Mouse (Mus musculus): ENCODE results near the gene Frem1. TPM values are rescaled to one million over a fixed set of nuclear protein-coding genes. Genes with fewer than 3 reads are reported as not detected.

The Frem1 gene
- polyA plus RNA-seq, 1 experiment from 2014 or later, result 5.5 TPM

- whole genome bisulfite sequencing, result 85% methylated on average over 2 of the region's 2 CpGs
- no peak for ATAC-seq (replicated peaks; ENCODE audit: low FRiP score)
- DNase-seq (ENCODE audit: low spot score), result no peak
Measured at GRCm38 (mm10) chr4:82880243-82880642, 171.9 kb downstream of the Frem1 start.

DNA sequence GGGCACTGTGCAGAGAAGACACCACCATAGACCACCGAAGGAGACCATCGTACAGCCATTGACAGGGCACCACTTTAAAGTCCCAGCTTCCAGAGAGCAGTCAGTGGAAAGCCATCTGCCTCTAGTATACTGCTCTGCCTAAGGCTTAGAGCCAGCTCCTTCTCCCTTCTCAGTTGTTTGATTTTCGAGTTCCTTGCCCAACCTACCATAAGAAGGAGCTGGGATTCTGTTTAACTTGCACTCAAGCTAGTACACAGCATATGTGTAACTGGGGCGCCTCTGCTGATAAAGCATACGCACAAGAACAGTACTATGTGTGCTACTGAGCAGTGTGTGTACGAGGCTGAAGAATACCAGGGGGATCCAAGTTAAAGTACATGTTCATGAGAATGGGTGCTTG is 173.0 kb downstream of the Frem1 start:
- DNase-seq (ENCODE audit: low spot score), result no peak
- no peak overlapping the region for H3K27ac ChIP-seq (ENCODE audit: low read depth, low read length)

More at GRCm38 (mm10) chr4:82880243-82880642, 171.9 kb downstream of the Frem1 start:
- Histone ChIP-seq H3K9me3 (ENCODE audit: control insufficient read depth, low read length) (no peaks in the 10 kb centered on the region), H3K36me3 (ENCODE audit: control insufficient read depth, insufficient read depth, low read length) (no peaks in the 10 kb centered on the region), H3K27ac (ENCODE audit: low read depth, low read length) (no peak overlapping the region), H3K4me3 (ENCODE audit: low read depth, low read length) (no peak overlapping the region), H3K9ac (ENCODE audit: low read length) (no peak overlapping the region), H3K4me2 (ENCODE audit: low read depth, low read length, severe bottlenecking) (no peak overlapping the region), H3K4me1 (replicated peaks; ENCODE audit: control insufficient read depth, insufficient read depth, low read length) (no peaks in the 10 kb centered on the region), H3K27me3 (ENCODE audit: control insufficient read depth, insufficient read depth, low read length) (peaks cover 2% of the 10 kb centered on the region; the same call in 1 of the 2 replicates)

GRCm38 (mm10) chr4:82876656-82877055 is 175.5 kb downstream of the Frem1 start:
- Histone ChIP-seq H3K4me1 (replicated peaks; ENCODE audit: control insufficient read depth, insufficient read depth, low read length) (no peaks in the 10 kb centered on the region), H3K27ac (ENCODE audit: low read depth, low read length) (no peak overlapping the region), H3K4me2 (ENCODE audit: low read depth, low read length, severe bottlenecking) (no peak overlapping the region), H3K9ac (ENCODE audit: low read length) (no peak overlapping the region), H3K9me3 (ENCODE audit: control insufficient read depth, low read length) (no peaks in the 10 kb centered on the region), H3K36me3 (ENCODE audit: control insufficient read depth, insufficient read depth, low read length) (no peaks in the 10 kb centered on the region), H3K27me3 (ENCODE audit: control insufficient read depth, insufficient read depth, low read length) (no peaks in the 10 kb centered on the region), H3K4me3 (ENCODE audit: low read depth, low read length) (no peak overlapping the region)
- no peak for DNase-seq (ENCODE audit: low spot score)
- no peak for ATAC-seq (replicated peaks; ENCODE audit: low FRiP score)
- WGBS, result 90% methylated on average over 2 of the region's 2 CpGs

More for the DNA sequence above, 173.0 kb downstream of the Frem1 start:
- no peak for ATAC-seq (replicated peaks; ENCODE audit: low FRiP score)
- no peak overlapping the region for H3K4me2 ChIP-seq (ENCODE audit: low read depth, low read length, severe bottlenecking)
- no peak overlapping the region for H3K4me3 ChIP-seq (ENCODE audit: low read depth, low read length)
- 87% methylated on average over 6 of the region's 6 CpGs for WGBS
- no peaks in the 10 kb centered on the region for H3K4me1 ChIP-seq (replicated peaks; ENCODE audit: control insufficient read depth, insufficient read depth, low read length)
- no peak overlapping the region for H3K9ac ChIP-seq (ENCODE audit: low read length)
- no peaks in the 10 kb centered on the region for H3K36me3 ChIP-seq (ENCODE audit: control insufficient read depth, insufficient read depth, low read length)
- no peaks in the 10 kb centered on the region for H3K27me3 ChIP-seq (ENCODE audit: control insufficient read depth, insufficient read depth, low read length)
- no peaks in the 10 kb centered on the region for H3K9me3 ChIP-seq (ENCODE audit: control insufficient read depth, low read length)

DNA sequence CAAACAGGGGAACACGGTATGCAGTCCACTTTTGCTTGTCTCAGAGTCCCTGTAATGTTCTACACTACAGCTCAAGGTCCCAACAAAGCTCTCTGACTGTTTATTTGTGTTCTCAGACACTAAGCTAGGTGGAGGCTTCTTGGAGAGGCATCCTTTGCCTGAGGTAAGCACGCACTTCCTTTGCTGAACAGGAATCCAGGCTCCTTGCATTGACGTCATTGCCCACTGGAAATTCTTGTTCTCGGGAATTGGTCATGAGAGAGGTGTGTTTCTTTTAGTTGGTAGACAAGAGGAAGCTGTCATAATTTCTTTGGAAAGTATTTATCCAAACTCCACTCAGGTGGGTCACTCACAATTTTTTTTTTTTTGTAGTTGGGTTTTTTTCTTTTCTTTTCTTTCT is 176.6 kb downstream of the Frem1 start:
- Histone ChIP-seq H3K4me2 (ENCODE audit: low read depth, low read length, severe bottlenecking) (no peak overlapping the region), H3K27me3 (ENCODE audit: control insufficient read depth, insufficient read depth, low read length) (no peaks in the 10 kb centered on the region), H3K9me3 (ENCODE audit: control insufficient read depth, low read length) (no peaks in the 10 kb centered on the region), H3K4me3 (ENCODE audit: low read depth, low read length) (no peak overlapping the region), H3K36me3 (ENCODE audit: control insufficient read depth, insufficient read depth, low read length) (no peaks in the 10 kb centered on the region), H3K4me1 (replicated peaks; ENCODE audit: control insufficient read depth, insufficient read depth, low read length) (no peaks in the 10 kb centered on the region), H3K9ac (ENCODE audit: low read length) (no peak overlapping the region), H3K27ac (ENCODE audit: low read depth, low read length) (no peak overlapping the region)
- DNase-seq (ENCODE audit: low spot score) (no peak), ATAC-seq (replicated peaks; ENCODE audit: low FRiP score) (no peak)
- WGBS, result 75% methylated on average over 4 of the region's 4 CpGs

DNA sequence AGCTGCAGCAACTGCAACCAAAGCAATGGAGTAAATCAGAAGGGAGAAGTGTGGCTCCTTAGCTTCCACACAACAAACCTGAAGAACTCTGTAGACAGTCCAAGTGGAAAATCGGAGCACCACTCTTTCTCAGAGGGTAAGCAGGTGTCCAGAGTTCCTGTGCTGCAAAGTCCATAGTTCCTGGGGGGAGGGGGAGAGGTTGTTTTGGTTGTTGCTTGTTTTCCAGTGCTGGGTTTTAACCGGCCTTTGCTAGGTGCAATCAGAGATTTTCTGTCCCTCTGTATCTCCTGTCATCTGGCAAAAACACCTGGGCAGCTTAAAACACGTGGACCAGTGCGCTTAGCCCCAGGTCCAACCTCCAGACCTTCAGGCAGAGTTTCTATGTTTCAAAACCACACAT is 177.3 kb downstream of the Frem1 start:
- no peak overlapping the region for H3K27ac ChIP-seq (ENCODE audit: low read depth, low read length)
- H3K9ac ChIP-seq (ENCODE audit: low read length), result no peak overlapping the region
- H3K4me3 ChIP-seq (ENCODE audit: low read depth, low read length), result no peak overlapping the region
- no peak overlapping the region for H3K4me2 ChIP-seq (ENCODE audit: low read depth, low read length, severe bottlenecking)
- H3K4me1 ChIP-seq (replicated peaks; ENCODE audit: control insufficient read depth, insufficient read depth, low read length), result no peaks in the 10 kb centered on the region
- H3K9me3 ChIP-seq (ENCODE audit: control insufficient read depth, low read length), result no peaks in the 10 kb centered on the region
- DNase-seq (ENCODE audit: low spot score) (no peak), ATAC-seq (replicated peaks; ENCODE audit: low FRiP score) (no peak)
- no peaks in the 10 kb centered on the region for H3K27me3 ChIP-seq (ENCODE audit: control insufficient read depth, insufficient read depth, low read length)
- H3K36me3 ChIP-seq (ENCODE audit: control insufficient read depth, insufficient read depth, low read length), result no peaks in the 10 kb centered on the region
- 71% methylated on average over 4 of the region's 4 CpGs for WGBS

GRCm38 (mm10) chr4:82872548-82872947 is 179.6 kb downstream of the Frem1 start:
- no peak overlapping the region for H3K27ac ChIP-seq (ENCODE audit: low read depth, low read length)
- no peaks in the 10 kb centered on the region for H3K36me3 ChIP-seq (ENCODE audit: control insufficient read depth, insufficient read depth, low read length)
- no peak overlapping the region for H3K4me3 ChIP-seq (ENCODE audit: low read depth, low read length)
- no peak overlapping the region for H3K9ac ChIP-seq (ENCODE audit: low read length)
- ATAC-seq (replicated peaks; ENCODE audit: low FRiP score) (no peak), DNase-seq (ENCODE audit: low spot score) (no peak)
- WGBS, result 84% methylated on average over 4 of the region's 4 CpGs
- no peaks in the 10 kb centered on the region for H3K9me3 ChIP-seq (ENCODE audit: control insufficient read depth, low read length)
- H3K27me3 ChIP-seq (ENCODE audit: control insufficient read depth, insufficient read depth, low read length), result no peaks in the 10 kb centered on the region
- no peaks in the 10 kb centered on the region for H3K4me1 ChIP-seq (replicated peaks; ENCODE audit: control insufficient read depth, insufficient read depth, low read length)
- no peak overlapping the region for H3K4me2 ChIP-seq (ENCODE audit: low read depth, low read length, severe bottlenecking)

DNA sequence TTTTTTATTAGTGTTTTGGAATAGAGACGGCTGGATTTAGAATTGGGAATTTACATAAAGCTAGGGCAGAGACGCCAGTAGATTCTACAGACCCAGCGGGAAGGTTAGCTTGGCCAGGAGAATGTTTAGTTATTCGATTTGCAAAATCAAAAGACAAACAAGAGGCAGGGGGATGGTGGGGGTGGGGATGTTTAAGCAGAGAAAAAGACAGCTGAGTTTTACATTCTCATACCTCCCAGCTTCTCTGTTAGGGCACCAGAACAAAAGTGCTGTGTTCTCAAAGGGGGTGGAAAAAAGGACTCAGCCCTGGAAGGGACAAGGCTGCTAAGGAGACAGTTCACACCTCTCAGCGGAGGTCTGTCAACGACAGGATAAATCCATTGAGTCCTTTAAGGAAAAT is 180.0 kb downstream of the Frem1 start:
- ATAC-seq (replicated peaks; ENCODE audit: low FRiP score) (no peak), DNase-seq (ENCODE audit: low spot score) (no peak)
- 45% methylated on average over 6 of the region's 6 CpGs for WGBS
- no peak overlapping the region for H3K27ac ChIP-seq (ENCODE audit: low read depth, low read length)
- H3K4me1 ChIP-seq (replicated peaks; ENCODE audit: control insufficient read depth, insufficient read depth, low read length), result no peaks in the 10 kb centered on the region
- H3K9ac ChIP-seq (ENCODE audit: low read length), result no peak overlapping the region
- no peaks in the 10 kb centered on the region for H3K36me3 ChIP-seq (ENCODE audit: control insufficient read depth, insufficient read depth, low read length)
- H3K4me2 ChIP-seq (ENCODE audit: low read depth, low read length, severe bottlenecking), result no peak overlapping the region
- no peaks in the 10 kb centered on the region for H3K27me3 ChIP-seq (ENCODE audit: control insufficient read depth, insufficient read depth, low read length)
- no peaks in the 10 kb centered on the region for H3K9me3 ChIP-seq (ENCODE audit: control insufficient read depth, low read length)
- H3K4me3 ChIP-seq (ENCODE audit: low read depth, low read length), result no peak overlapping the region

DNA sequence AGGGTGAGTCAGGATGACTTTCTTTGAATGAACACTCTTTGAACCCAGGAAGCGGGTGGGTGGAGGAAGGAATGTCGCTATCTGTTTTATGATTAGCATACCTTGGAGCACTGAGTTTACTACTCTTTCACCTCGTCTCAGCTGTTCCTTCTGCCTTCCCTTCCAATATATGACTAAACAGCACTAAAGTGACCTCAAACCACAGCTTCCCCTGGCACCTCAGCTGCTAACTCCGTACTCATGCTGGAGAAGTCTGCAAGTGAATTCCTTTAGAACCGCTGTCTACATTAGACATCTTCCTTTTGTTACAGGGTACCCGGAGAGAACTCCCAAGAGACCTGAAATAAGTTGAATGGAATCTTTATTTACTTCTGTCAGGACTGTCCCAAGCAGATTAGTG is 181.2 kb downstream of the Frem1 start:
- no peaks in the 10 kb centered on the region for H3K27me3 ChIP-seq (ENCODE audit: control insufficient read depth, insufficient read depth, low read length)
- WGBS, result 91% methylated on average over 6 of the region's 6 CpGs
- ATAC-seq (replicated peaks; ENCODE audit: low FRiP score) (no peak), DNase-seq (ENCODE audit: low spot score) (no peak)
- H3K4me1 ChIP-seq (replicated peaks; ENCODE audit: control insufficient read depth, insufficient read depth, low read length), result no peaks in the 10 kb centered on the region
- H3K9ac ChIP-seq (ENCODE audit: low read length), result no peak overlapping the region
- no peaks in the 10 kb centered on the region for H3K9me3 ChIP-seq (ENCODE audit: control insufficient read depth, low read length)
- H3K4me3 ChIP-seq (ENCODE audit: low read depth, low read length), result no peak overlapping the region
- no peaks in the 10 kb centered on the region for H3K36me3 ChIP-seq (ENCODE audit: control insufficient read depth, insufficient read depth, low read length)
- no peak overlapping the region for H3K4me2 ChIP-seq (ENCODE audit: low read depth, low read length, severe bottlenecking)
- H3K27ac ChIP-seq (ENCODE audit: low read depth, low read length), result no peak overlapping the region

GRCm38 (mm10) chr4:82867731-82868445 is 184.3 kb downstream of the Frem1 start:
- Histone ChIP-seq H3K9me3 (ENCODE audit: control insufficient read depth, low read length) (no peaks in the 10 kb centered on the region), H3K27me3 (ENCODE audit: control insufficient read depth, insufficient read depth, low read length) (no peaks in the 10 kb centered on the region), H3K9ac (ENCODE audit: low read length) (no peak overlapping the region), H3K27ac (ENCODE audit: low read depth, low read length) (no peak overlapping the region), H3K4me3 (ENCODE audit: low read depth, low read length) (no peak overlapping the region), H3K4me1 (replicated peaks; ENCODE audit: control insufficient read depth, insufficient read depth, low read length) (no peaks in the 10 kb centered on the region), H3K36me3 (ENCODE audit: control insufficient read depth, insufficient read depth, low read length) (no peaks in the 10 kb centered on the region), H3K4me2 (ENCODE audit: low read depth, low read length, severe bottlenecking) (no peak overlapping the region)
- 86% methylated on average over 5 of the region's 5 CpGs for WGBS
- DNase-seq (ENCODE audit: low spot score) (no peak), ATAC-seq (replicated peaks; ENCODE audit: low FRiP score) (no peak)
